Mouse (Mus musculus): ENCODE data around the gene Pes1. TPM values are rescaled to one million over a fixed set of nuclear protein-coding genes. Genes with fewer than 3 reads are reported as not detected.
A peak's percentile ranks its signal among the peaks of the same experiment; 100 is the strongest.

The Pes1 gene
- total and polyA plus RNA-seq, 3 experiments: 240 to 498 (median 301) TPM

DNA sequence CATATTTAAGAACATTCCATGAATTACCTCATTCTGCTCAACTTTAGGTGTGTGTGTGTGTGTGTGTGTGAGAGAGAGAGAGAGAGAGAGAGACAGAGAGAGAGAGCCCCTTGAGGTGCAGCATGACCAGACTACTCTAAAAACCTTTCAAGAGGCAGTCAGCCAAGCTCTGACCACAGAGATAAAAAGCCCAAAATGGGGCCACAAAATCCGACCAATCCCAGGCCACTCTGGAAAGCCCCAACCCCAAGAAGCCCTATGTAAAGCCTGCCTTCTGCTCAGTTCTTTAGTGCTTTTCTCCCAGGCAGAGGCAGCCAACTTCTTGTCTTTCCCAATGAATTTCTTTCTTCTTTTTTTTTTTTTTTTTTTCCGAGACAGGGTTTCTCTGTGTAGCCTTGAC lies 2.9 kb upstream of the Pes1 start:
- H3K27ac ChIP-seq (ENCODE audit: control insufficient read depth, low read depth, low read length): no peak overlapping the region
- H3K4me3 ChIP-seq (ENCODE audit: control insufficient read depth in 1 of 2, insufficient read depth in 1 of 2, low read depth in 2 of 2, low read length in 2 of 2): no peak overlapping the region
- TF ChIP-seq TCF12 (IDR thresholded peaks at IDR 0.05; ENCODE audit: low read depth, low read length) (no peak), USF1 (IDR thresholded peaks at IDR 0.05; ENCODE audit: low read depth, low read length) (no peak), MYB (IDR thresholded peaks at IDR 0.05; ENCODE audit: low read depth, low read length) (no peak), NELFE (IDR thresholded peaks at IDR 0.05; ENCODE audit: low read depth, low read length) (no peak), MXI1 (IDR thresholded peaks at IDR 0.05; ENCODE audit: low read depth, low read length) (no peak), TBP (IDR thresholded peaks at IDR 0.05; ENCODE audit: low read depth, low read length) (0 out of 2 replicates have a peak, but pooled peaks have one; percentile 56)
- H3K9me3 ChIP-seq (replicated peaks; ENCODE audit: insufficient read depth, low read length): no peaks in the 10 kb centered on the region
- peaks cover 19% of the 10 kb centered on the region for H3K79me2 ChIP-seq (ENCODE audit: control insufficient read depth, insufficient read depth, low read length, poor library complexity)
- peaks cover 7 to 14% of the 10 kb centered on the region in 2 experiments for H3K27me3 ChIP-seq (ENCODE audit: control insufficient read depth in 1 of 2, insufficient read depth in 2 of 2, low read length in 2 of 2)
- peaks cover under 1 to 13% of the 10 kb centered on the region in 2 experiments for H3K36me3 ChIP-seq (ENCODE audit: control insufficient read depth in 1 of 2, insufficient read depth in 2 of 2, low read length in 2 of 2)
- H3K4me1 ChIP-seq (ENCODE audit: control insufficient read depth in 1 of 2, insufficient read depth in 2 of 2, low read length in 2 of 2): peaks cover 9 to 15% of the 10 kb centered on the region in 2 experiments
- peak; percentile 41 for DNase-seq (ENCODE audit: low read depth, low spot score)
- no peak overlapping the region for H3K9ac ChIP-seq (ENCODE audit: control insufficient read depth, low read depth, low read length, poor library complexity, severe bottlenecking)

DNA sequence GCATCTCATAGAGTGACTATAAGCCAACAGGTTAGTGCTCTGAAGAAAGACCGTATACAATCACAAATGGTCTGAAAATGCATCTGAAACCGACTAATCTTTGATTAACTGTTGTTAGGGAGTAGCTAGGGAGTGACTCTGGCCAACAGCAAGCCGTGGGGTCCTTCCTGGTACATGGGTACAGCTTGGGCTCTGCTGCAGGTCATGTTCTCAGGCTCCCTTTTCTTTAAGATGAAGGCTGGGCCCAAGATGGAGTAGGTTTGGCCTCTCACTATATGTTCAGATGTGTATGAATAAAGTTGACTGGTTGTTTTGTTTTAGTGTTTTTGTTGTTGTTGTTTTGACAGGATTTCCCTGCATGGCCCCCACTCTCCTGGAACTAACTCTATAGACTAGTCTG lies 2.0 kb upstream of the Pes1 start:
- no peak overlapping the region for H3K27ac ChIP-seq (ENCODE audit: control insufficient read depth, low read depth, low read length)
- peaks cover 2 to 20% of the 10 kb centered on the region in 2 experiments for H3K36me3 ChIP-seq (ENCODE audit: control insufficient read depth in 1 of 2, insufficient read depth in 2 of 2, low read length in 2 of 2)
- H3K4me3 ChIP-seq (ENCODE audit: control insufficient read depth in 1 of 2, insufficient read depth in 1 of 2, low read depth in 2 of 2, low read length in 2 of 2): no peak overlapping the region
- H3K9ac ChIP-seq (ENCODE audit: control insufficient read depth, low read depth, low read length, poor library complexity, severe bottlenecking): no peak overlapping the region
- no peak for DNase-seq (ENCODE audit: low read depth, low spot score)
- peaks cover 28% of the 10 kb centered on the region for H3K79me2 ChIP-seq (ENCODE audit: control insufficient read depth, insufficient read depth, low read length, poor library complexity)
- H3K9me3 ChIP-seq (replicated peaks; ENCODE audit: insufficient read depth, low read length): no peaks in the 10 kb centered on the region
- TF ChIP-seq TAL1 (IDR thresholded peaks at IDR 0.05; ENCODE audit: low read length) (no peak), NRF1 (IDR thresholded peaks at IDR 0.05; ENCODE audit: insufficient read depth, low read depth, low read length, poor library complexity, severe bottlenecking) (no peak), CHD2 (IDR thresholded peaks at IDR 0.05; ENCODE audit: low read length) (no peak), E2F4 (IDR thresholded peaks at IDR 0.05; ENCODE audit: borderline replicate concordance, low read depth, low read length) (no peak), MYC (IDR thresholded peaks at IDR 0.05; ENCODE audit: low read depth, low read length) (no peak), TCF12 (IDR thresholded peaks at IDR 0.05; ENCODE audit: low read depth, low read length) (no peak), USF2 (IDR thresholded peaks at IDR 0.05; ENCODE audit: borderline replicate concordance in 1 of 2, insufficient read depth in 1 of 2, low read depth in 1 of 2, low read length in 2 of 2) (no peak)
- H3K27me3 ChIP-seq (ENCODE audit: control insufficient read depth in 1 of 2, insufficient read depth in 2 of 2, low read length in 2 of 2): peaks cover 3 to 8% of the 10 kb centered on the region in 2 experiments
- peaks cover 10 to 19% of the 10 kb centered on the region in 2 experiments for H3K4me1 ChIP-seq (ENCODE audit: control insufficient read depth in 1 of 2, insufficient read depth in 2 of 2, low read length in 2 of 2)

DNA sequence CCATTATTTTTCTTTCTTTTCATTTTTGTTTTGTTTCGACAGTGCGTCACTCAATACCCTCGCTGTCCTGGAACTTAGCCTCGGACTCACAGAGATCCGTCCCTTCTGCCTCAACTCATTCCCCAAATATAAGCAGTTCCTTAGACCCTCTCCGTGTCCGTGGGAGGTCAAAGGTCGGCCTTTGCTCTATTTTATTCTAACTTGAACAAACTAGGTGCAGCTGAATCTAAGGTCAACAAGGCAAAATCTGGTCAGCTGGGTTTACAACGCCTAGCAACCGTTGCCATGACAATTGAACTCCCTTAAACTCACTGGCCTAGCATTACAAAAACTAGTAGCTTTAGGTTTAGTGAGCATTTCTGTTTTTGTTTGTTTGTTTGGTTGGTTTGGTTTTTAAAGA lies 620 bp upstream of the Pes1 start:
- Histone ChIP-seq H3K79me2 (ENCODE audit: control insufficient read depth, insufficient read depth, low read length, poor library complexity) (peaks cover 40% of the 10 kb centered on the region), H3K27ac (ENCODE audit: control insufficient read depth, low read depth, low read length) (peak overlapping the region; percentile 96), H3K4me3 (ENCODE audit: control insufficient read depth in 1 of 2, insufficient read depth in 1 of 2, low read depth in 2 of 2, low read length in 2 of 2) (peak overlapping the region; percentile 37 to 93), H3K4me1 (ENCODE audit: control insufficient read depth in 1 of 2, insufficient read depth in 2 of 2, low read length in 2 of 2) (peaks cover 10 to 19% of the 10 kb centered on the region in 2 experiments), H3K9ac (ENCODE audit: control insufficient read depth, low read depth, low read length, poor library complexity, severe bottlenecking) (peak overlapping the region; percentile 71), H3K9me3 (replicated peaks; ENCODE audit: insufficient read depth, low read length) (no peaks in the 10 kb centered on the region), H3K27me3 (ENCODE audit: control insufficient read depth in 1 of 2, insufficient read depth in 2 of 2, low read length in 2 of 2) (peaks cover 0 to 4% of the 10 kb centered on the region in 2 experiments; a peak in 2 of 4 replicates), H3K36me3 (ENCODE audit: control insufficient read depth in 1 of 2, insufficient read depth in 2 of 2, low read length in 2 of 2) (peaks cover 8 to 23% of the 10 kb centered on the region in 2 experiments)
- no peak for TF ChIP-seq EP300 (IDR thresholded peaks at IDR 0.05; ENCODE audit: low read depth in 1 of 2, low read length in 2 of 2)
- no peak for TF ChIP-seq MYC (IDR thresholded peaks at IDR 0.05; ENCODE audit: low read depth, low read length)
- TF ChIP-seq CTCF (IDR thresholded peaks at IDR 0.05 in 2 of 3, conservative IDR thresholded peaks at IDR 0.05 in 1 of 3; ENCODE audit: control insufficient read depth in 1 of 3, insufficient read depth in 1 of 3, low read depth in 2 of 3, low read length in 3 of 3, poor library complexity in 1 of 3, severe bottlenecking in 1 of 3): no peak
- TF ChIP-seq TAL1 (IDR thresholded peaks at IDR 0.05; ENCODE audit: low read length): no peak
- TF ChIP-seq TBP (IDR thresholded peaks at IDR 0.05; ENCODE audit: low read depth, low read length): no peak
- TF ChIP-seq MAX (IDR thresholded peaks at IDR 0.05; ENCODE audit: low read length): no peak
- no peak for TF ChIP-seq SMC3 (IDR thresholded peaks at IDR 0.05; ENCODE audit: low read depth, low read length)
- TF ChIP-seq POLR2AphosphoS2 (IDR thresholded peaks at IDR 0.05; ENCODE audit: low read length): no peak
- TF ChIP-seq CHD2 (IDR thresholded peaks at IDR 0.05; ENCODE audit: low read length): no peak
- no peak for TF ChIP-seq MEF2A (IDR thresholded peaks at IDR 0.05; ENCODE audit: extremely low read depth, insufficient replicate concordance, low read depth, low read length, poor library complexity, severe bottlenecking)
- TF ChIP-seq MAZ (IDR thresholded peaks at IDR 0.05; ENCODE audit: low read depth, low read length): no peak
- no peak for DNase-seq (ENCODE audit: low read depth, low spot score)
